Mouse (Mus musculus) adrenal gland, adult 18-20 months (tissue): ENCODE measurements at regions not wholly inside any gene's neighbourhood (a gene's known extent, or its start where the extent isn't known, plus 50 kb on each side); places are given as distances from the start of the nearest gene placed in this dataset.

Experiments used
- DNase-seq, 2 experiments: peaks; one replicate each; pipeline ENCODE4 v3.0.0; 2021 to 2022; ENCODE audit warnings: low spot score in 2 of 2

DNA sequence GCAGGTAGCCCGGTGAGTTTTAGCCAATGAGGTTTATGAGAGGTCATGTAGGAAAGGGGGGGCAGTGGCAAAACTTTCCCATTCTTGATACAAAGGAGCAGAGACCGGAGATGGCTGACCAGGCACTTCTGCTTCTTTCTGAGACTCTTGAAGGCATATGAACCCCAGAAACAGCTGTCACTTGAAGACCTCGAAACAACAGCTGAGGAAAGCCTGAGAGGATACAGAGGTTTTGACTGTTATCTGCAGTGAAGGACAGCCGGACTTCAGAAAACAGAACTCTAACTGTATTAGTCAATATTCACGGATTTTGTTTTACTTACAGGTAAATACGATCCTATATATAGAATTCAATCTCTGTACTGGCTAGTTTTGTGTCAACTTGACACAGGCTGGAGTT, 50.0 kb upstream of the Tiparp start:
- DNase-seq, result no peak

DNA sequence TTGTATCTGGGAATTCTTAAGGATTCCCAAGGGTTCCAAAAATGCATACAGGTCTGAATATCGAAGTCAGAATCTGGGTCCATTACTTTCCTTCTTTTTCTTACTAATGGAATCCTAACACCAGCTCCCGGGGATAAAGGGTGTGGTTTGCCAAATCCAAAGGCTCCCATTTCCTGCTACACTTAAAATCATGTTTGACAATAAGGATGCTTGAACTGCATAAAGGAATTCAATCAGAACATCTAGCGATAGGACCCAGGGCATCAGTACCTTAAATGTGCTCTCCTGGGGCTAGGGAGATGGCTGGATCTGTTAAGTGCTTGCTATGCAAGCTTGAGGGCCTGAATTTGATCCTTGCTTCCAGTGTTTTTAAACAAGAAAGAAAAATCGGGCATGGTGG, 51.1 kb upstream of the Tiparp start:
- no peak for DNase-seq

DNA sequence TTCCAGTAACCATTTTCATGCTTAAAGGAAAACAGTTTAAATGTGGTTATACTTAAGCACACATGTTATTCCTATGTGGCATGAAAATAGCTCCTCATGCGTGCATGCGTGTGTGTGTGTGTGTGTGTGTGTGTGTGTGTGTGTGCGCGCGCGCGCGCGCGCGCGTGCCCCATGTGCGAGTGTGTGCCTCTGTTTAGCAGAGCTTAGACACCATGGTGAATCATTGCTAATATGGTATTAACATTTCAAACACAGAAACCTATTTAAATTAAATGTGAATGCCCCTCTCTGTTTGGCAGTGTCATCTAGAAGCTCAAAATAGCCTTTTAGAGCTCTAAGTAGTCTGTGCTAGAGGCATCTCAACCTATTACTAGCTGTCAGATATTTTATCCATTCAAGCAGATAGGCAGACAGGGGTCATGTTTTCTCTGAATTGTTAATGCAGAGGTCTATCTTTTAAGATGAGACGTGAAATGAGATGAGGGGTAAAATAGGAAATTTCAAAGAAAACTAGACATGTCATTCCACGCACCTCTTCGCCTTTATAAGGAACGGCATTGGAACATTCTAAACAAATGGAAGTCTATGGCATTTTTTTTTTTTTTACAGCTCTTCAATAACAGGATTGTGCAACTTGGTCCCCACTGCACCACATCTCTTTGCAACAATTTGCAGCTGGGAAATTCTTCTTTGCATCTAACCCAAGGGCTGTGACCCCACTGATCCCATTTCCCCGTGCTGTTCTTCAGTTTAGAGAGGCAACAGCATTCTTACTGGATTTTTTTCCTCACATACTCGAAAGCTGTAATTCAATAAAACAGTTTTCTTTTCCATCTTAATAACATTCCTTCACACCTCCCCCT, 51.9 kb upstream of the Tiparp start:
- DNase-seq, result no peak

DNA sequence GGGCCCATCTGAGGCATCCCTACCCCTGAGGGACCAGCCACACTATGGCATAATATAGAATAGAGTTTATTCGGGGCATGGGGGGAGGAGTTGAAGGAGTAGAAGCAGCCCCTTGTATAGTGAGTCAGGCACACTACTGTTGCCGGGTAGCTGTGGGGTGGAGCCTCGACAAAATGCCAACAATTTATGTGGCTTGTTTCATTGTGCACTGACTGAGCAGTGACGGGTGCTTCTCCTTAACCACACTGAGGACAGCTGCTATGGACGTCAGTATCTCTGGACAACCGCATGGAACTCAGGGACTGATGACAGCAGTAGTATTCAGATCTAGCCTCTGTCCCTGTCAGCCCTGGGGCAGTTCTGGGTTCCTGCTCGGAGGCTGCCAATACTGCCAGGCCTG, 53.6 kb upstream of the Tiparp start:
- DNase-seq, result no peak

DNA sequence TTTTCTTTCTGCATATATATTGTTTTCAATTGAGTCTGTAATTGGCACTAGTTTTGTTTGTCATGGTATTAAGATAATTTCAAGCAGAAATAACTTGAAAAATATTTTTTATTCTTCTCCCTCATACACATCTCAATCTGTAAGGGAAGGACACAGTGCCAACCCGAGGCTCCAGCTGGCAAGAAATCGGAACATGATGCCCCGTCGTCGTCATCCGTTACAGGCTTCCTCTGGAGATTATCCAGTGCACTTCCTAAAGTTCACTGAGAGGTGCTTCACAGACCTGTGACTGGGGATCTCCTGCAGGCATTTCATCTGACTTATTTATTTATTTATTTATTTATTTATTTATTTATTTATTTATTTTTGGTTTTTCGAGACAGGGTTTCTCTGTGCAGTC, 56.4 kb upstream of the Tiparp start:
- no peak for DNase-seq

DNA sequence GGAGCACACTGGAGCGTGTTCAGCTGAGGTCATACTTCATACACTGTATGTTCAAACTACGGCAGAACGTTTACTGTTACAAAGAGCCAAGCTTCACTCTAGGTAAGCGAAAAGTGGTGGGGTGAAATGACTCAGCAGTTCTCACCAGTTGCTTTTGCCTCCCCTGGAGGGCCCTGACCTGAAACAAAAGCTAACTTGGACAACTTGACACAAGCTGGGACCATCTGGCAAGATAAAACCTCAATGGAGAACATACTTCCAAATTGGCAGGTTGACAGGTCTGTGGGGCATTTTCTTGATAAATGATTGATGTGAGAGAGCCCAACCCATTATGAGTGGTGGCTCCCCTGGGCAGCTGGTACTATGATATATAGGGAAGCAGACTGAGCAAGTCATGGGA, 59.0 kb upstream of the Tiparp start:
- no peak for DNase-seq

DNA sequence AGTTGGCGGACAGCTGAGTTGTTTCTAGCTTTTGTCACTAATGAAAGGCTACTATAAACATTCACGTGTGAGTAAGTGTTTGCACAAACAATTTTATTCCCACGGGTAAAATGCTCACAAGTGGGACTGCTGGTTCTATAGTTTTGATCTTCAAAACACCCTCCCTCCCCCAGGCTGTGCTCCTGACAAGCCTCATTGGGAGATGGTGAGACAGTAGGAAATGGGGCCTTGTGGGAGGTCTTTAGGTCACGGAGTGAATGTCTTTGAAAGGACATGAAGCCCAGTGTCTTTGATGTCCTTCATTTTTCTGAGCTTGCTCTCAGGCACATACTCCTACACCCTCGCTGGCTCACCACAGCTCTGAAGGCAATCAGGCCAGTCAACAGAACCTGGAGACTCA, 63.4 kb upstream of the Tiparp start:
- no peak for DNase-seq

DNA sequence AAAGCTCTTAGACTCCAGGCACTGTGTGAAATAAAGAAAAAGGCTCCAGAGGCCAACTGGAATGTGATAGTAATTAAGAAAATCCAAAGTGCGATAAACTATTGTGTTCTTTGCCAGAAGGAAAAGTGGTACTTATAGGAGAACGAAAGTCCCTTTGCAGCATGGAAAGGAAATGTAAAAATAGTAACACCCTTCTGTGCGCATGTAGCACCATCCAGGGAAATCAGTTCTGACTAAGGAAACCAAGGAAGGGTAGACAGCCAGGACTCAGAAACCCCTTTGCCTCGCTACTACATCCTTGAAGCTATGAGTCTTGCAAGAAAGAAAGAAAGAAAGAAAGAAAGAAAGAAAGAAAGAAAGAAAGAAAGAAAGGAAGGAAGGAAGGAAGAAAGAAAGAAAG, 67.3 kb upstream of the Tiparp start:
- no peak for DNase-seq

DNA sequence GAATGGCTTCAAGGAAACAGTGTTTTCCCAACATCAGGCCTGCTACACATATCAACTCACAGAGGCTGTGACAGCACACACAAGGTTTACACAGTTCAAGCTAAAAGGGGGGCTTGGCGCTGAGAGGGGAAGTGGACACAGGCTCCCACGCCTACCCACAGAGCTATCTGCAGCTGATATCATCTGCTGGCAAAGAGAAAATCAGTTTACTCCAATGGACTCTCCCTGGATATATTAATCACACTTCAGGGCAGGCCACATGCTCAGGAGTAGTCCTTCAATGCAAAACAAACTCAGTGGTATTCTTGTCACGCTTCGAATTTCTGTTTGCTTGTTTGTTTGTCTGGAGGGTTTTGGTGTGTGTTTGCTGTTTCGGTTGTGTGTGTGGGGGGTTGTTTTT, 67.3 kb upstream of the Ssr3 start:
- no peak for DNase-seq

DNA sequence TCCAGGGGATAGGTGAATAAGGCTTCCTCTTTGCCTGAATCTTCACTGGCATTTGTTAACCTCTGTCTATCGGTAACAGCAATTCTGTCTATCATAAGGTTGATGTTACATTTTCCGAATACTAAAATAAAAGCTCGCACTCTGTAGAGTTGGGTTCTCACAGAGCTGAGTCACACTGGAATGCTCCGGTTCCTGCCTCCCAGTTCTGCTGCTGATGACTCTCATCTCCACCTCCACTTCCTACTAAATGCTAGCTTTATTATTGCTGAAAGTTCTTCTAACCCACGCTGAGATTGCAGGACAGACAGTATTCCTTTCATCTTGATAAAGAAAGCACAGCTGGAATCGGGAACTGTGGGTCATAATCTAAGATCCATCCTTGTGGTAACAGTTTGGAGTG, 65.5 kb upstream of the Ssr3 start:
- DNase-seq, result no peak

DNA sequence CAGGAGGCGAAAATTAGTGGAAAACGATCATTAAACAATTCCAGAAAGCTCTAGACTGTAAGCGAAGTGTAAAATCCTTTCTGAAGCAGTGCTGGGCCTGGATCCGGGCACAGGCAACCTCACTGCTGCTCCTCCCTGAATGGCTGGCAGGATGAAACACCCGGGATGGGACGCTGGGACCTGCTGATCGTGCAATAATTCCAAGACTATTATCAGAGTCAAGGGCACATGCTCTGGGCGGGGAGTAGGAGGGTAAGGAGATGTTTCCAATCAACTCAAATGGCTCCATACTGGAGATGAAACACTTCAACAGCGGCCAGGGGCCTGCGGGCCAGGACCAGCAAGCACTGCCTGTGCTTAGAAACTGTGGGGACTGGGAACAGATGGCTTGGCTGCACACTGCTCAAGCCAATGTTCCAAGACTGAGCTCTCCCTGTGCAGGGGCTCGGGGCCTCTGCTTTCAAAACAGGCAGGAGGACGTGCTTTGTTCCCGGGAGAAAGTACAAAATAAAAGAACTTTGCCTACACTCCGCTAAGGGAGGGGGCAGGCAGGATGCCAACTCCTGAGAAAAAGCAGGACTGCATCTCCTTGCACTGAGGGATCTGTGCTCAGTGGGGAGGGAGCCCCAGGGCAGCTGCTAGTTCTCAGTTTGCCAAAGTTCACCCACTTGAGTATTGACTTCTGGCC, 63.3 kb upstream of the Ssr3 start:
- peak; percentile 26 to 47 for DNase-seq

DNA sequence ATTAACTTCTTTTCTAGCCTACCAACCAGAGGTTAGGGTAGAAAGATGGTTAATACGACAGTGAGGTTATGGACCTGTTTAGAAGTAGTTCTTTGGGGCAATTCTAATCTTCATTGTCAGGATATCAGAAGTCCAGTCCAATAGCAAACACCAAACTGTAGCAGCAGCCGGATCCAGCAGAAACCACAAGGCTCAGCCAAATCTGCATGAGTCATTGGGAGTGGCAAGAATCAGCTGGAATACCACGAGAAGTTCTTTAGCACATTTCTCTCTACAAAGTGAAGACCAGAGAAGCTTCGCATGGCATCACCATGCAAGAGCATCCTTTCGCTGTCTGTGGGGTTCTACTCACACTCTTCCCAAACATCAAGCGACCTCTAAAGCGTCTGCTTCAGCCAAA, 61.9 kb upstream of the Ssr3 start:
- no peak for DNase-seq

DNA sequence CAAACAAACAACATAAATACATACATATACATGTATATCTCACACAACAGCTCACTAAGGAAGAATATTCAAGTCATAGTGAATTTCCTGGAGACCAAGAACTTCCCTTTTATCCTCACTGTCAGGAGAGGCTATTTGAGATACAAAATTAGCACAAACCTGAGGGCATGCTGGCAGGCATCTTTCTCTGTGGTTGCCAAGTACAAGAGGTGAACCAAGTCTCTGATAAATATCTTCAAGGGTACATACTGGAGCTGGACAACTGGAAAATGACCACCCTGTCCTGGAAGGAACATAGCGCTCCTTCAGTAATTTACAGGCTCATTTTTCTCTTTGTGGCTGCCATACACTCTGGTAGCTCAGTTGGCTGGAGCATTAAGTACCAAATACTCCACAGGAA, 56.8 kb upstream of the Ssr3 start:
- DNase-seq, result no peak

DNA sequence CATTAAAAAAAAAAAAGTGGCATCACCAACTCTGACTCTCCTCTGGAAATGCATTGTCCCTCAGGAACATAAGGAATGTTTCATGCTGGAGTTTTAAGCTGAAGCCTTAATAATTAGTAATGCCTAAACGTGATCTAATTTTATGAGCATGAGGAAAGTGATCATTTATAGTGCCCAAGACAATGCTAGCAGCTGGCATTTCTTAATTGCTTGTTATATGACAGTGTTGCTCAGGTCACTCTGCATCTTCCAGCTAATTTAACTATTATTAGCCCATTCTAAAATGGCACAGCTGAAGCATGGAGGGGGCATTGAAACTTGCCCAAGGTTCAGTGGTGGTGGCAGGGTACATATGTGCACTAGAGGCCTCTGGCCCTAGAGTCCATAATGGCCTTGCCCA, 51.3 kb upstream of the Ssr3 start:
- no peak for DNase-seq

DNA sequence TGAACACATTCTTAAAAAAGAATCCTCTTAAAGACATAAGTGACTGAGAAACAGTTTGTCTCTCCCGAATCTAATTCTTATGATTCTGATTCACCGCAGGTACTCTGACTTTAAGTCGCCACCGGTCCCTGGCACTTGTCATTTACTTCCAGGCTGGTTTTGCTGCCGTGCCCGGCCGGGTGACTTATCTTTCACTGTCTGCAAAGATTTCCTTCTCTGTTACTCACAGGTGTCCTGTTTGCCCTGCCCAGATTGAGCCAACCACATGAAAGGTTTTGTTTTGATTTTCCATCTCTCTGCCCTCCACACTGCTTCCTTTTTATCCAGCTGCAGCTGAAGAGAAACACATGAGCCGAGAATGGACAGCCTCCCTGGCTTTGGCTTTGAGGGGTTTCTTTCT, 50.5 kb upstream of the Ssr3 start:
- DNase-seq, result no peak

DNA sequence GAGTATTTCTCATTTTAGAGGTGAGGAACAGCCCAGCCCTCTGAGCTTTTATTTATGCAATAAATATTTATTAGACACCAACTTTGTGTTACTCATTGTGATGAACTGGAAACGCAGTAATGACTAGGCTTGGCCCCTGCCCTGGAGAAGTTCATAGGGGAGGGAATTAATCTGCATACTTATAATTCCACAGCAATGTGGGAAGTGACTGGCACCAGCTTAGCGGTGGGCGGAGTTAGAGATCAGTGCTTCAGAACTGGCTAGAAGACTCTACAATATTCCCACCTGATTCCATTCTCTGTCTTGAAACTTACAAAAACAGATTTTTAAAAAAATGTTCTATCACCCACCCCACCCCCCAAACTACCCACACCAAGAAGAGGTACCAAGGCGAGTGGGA, 49.8 kb upstream of the Ssr3 start:
- DNase-seq, result peak in 1 of 2 experiments; percentile 28
